9 mouse cellular contexts compared by ENCODE assay signal in genomic region chr12:5267271-5268187, GRCm38 (mm10).
DNase-seq lines count a peak whose midpoint lies in the region; ATAC-seq and TF ChIP-seq lines count a peak whose summit lies in the region.
"Had no signal": no experiment of that assay in that cellular context is flagged by ENCODE, and none has a peak within 500 bp of the region (broad histone marks: within the 10 kb centered on the region; RNA-seq: fewer than 3 reads in every experiment).

No protein-coding gene starts in this region.

- DNase-seq in layer of hippocampus, adult 2 months (ENCODE audit: low spot score in 2 of 2) = no peak
- no peak for DNase-seq in layer of hippocampus, postnatal 10 days (ENCODE audit: low spot score in 2 of 2)
- DNase-seq in cerebellum, adult 9-10 months = no peak
- no peak for DNase-seq in gastrocnemius, postnatal 25 days
- DNase-seq: kidney, postnatal 25 days had no signal

- H3K9ac ChIP-seq in forebrain, embryonic 13.5 days = peak overlapping the region; percentile 50; the same call in 1 of the 2 replicates
- no peak overlapping the region for H3K9ac ChIP-seq in intestine, postnatal 0 days (ENCODE audit: low read depth, low read length)
- peak overlapping the region; percentile 30; the same call in 1 of the 2 replicates for H3K9ac ChIP-seq in neural tube, embryonic 15.5 days (replicated peaks)

- H3K4me3 ChIP-seq in layer of hippocampus, adult 2 months = no peak overlapping the region
- H3K4me3 ChIP-seq in forebrain, embryonic 13.5 days = no peak overlapping the region
- no peak overlapping the region for H3K4me3 ChIP-seq in intestine, postnatal 0 days (ENCODE audit: low read depth, low read length)
- no peak overlapping the region for H3K4me3 ChIP-seq in neural tube, embryonic 15.5 days (replicated peaks)

- H3K4me2 ChIP-seq in forebrain, embryonic 13.5 days = peak overlapping the region; percentile 40
- no peak overlapping the region for H3K4me2 ChIP-seq in intestine, postnatal 0 days (replicated peaks; ENCODE audit: low read depth)
- no peak overlapping the region for H3K4me2 ChIP-seq in neural tube, embryonic 15.5 days

- H3K4me1 ChIP-seq in forebrain, embryonic 13.5 days = peaks cover 40% of the 10 kb centered on the region
- H3K4me1 ChIP-seq in intestine, postnatal 0 days (replicated peaks; ENCODE audit: control insufficient read depth, insufficient read depth, low read length) = no peaks in the 10 kb centered on the region
- H3K4me1 ChIP-seq in neural tube, embryonic 15.5 days = peaks cover 24% of the 10 kb centered on the region

- H3K27ac ChIP-seq in layer of hippocampus, adult 2 months = peak overlapping the region; percentile 98
- peak overlapping the region; percentile 68 for H3K27ac ChIP-seq in forebrain, embryonic 13.5 days
- no peak overlapping the region for H3K27ac ChIP-seq in intestine, postnatal 0 days (ENCODE audit: low read depth, low read length)
- peak overlapping the region; percentile 61 for H3K27ac ChIP-seq in neural tube, embryonic 15.5 days (replicated peaks)

- ATAC-seq in forebrain, embryonic 13.5 days = peak; percentile 14
- ATAC-seq in intestine, postnatal 0 days = peak; percentile 28; the same call in 1 of the 2 replicates
- ATAC-seq in neural tube, embryonic 15.5 days (ENCODE audit: low FRiP score) = peak; percentile 25; the same call in 1 of the 2 replicates
- ATAC-seq in inflammation-experienced regulatory T-cells, adult 6 months = no peak

- H3K36me3 ChIP-seq in forebrain, embryonic 13.5 days (ENCODE audit: poor library complexity, severe bottlenecking) = peaks cover 3% of the 10 kb centered on the region; the same call in 1 of the 2 replicates
- no peaks in the 10 kb centered on the region for H3K36me3 ChIP-seq in intestine, postnatal 0 days (ENCODE audit: control insufficient read depth, insufficient read depth)
- H3K36me3 ChIP-seq in neural tube, embryonic 15.5 days = no peaks in the 10 kb centered on the region

- H3K9me3 ChIP-seq in forebrain, embryonic 13.5 days (replicated peaks) = 0 out of 2 replicates have a peak, but pooled peaks cover 5% of the 10 kb centered on the region
- no peaks in the 10 kb centered on the region for H3K9me3 ChIP-seq in intestine, postnatal 0 days (ENCODE audit: control insufficient read depth)
- no peaks in the 10 kb centered on the region for H3K9me3 ChIP-seq in neural tube, embryonic 15.5 days (replicated peaks)

- H3K27me3 ChIP-seq in forebrain, embryonic 13.5 days = no peaks in the 10 kb centered on the region
- no peaks in the 10 kb centered on the region for H3K27me3 ChIP-seq in intestine, postnatal 0 days (replicated peaks; ENCODE audit: control insufficient read depth, insufficient read depth, low read length)
- H3K27me3 ChIP-seq in neural tube, embryonic 15.5 days (replicated peaks) = 0 out of 2 replicates have a peak, but pooled peaks cover 4% of the 10 kb centered on the region

- WGBS in forebrain, embryonic 13.5 days = 30% methylated on average over 9 of the region's 9 CpGs
- WGBS in intestine, postnatal 0 days = 49% methylated on average over 9 of the region's 9 CpGs
- WGBS in neural tube, embryonic 15.5 days = 41% methylated on average over 9 of the region's 9 CpGs

- no peak for TF ChIP-seq CTCF in layer of hippocampus, adult 2 months (conservative IDR thresholded peaks at IDR 0.05)
- no peak for TF ChIP-seq CTCF in intestine, postnatal 0 days (IDR thresholded peaks at IDR 0.05; ENCODE audit: low read depth)
